Mouse (Mus musculus) monocyte, adult 5-6 weeks (primary cell): Measurements from ENCODE around the gene Limk2. TPM values are rescaled to one million over a fixed set of nuclear protein-coding genes. Genes with fewer than 3 reads are reported as not detected.

Source experiments
- ATAC-seq: fragments of 153-309, 156-312 bp; replicated peaks from 2 replicates; pipeline ENCODE4 v1.8.0; 2017; ENCODE audit warnings: mild to moderate bottlenecking; ENCODE audit not compliant: low TSS enrichment, insufficient number of reproducible peaks, severe bottlenecking, poor library complexity, low FRiP score
- total RNA-seq: library from RNA; stranded (forward); fragments of 200-1000, 200-491, 200-594 nt; gene quantifications from 3 replicates; pipeline ENCODE4 v1.2.3, GENCODE M21; 2017

Gene Limk2
- 19.9 to 43.2 TPM (median 21.4 TPM) in 3 replicates for total RNA-seq

GRCm38 (mm10) chr11:3408997-3409732, at the start of gene Limk2:
Limk2 (minus strand) TSS chr11:3409189.
- ATAC-seq, result peak; percentile 78

- ATAC-seq, result no peak
Measured at GRCm38 (mm10) chr11:3458428-3459104, 49.6 kb upstream of the Limk2 start.

GRCm38 (mm10) chr11:3456354-3456753, 47.4 kb upstream of the Limk2 start:
- ATAC-seq, result no peak

GRCm38 (mm10) chr11:3454506-3454905, 45.5 kb upstream of the Limk2 start:
- no peak for ATAC-seq

- ATAC-seq, result no peak
Measured at GRCm38 (mm10) chr11:3453467-3453866, 44.5 kb upstream of the Limk2 start.

- no peak for ATAC-seq
Measured at GRCm38 (mm10) chr11:3452769-3453168, 43.8 kb upstream of the Limk2 start.

- peak; percentile 94 for ATAC-seq
Measured at GRCm38 (mm10) chr11:3452167-3452639, 43.2 kb upstream of the Limk2 start, which contains the start of gene Rnf185. Rnf185 (minus strand) TSS chr11:3452363.

GRCm38 (mm10) chr11:3451701-3452163, 42.7 kb upstream of the Limk2 start:
- peak; percentile 32 for ATAC-seq

GRCm38 (mm10) chr11:3444875-3445274, 35.9 kb upstream of the Limk2 start:
- no peak for ATAC-seq

GRCm38 (mm10) chr11:3443091-3443490, 34.1 kb upstream of the Limk2 start:
- no peak for ATAC-seq

GRCm38 (mm10) chr11:3442677-3443076, 33.7 kb upstream of the Limk2 start:
- ATAC-seq, result no peak

GRCm38 (mm10) chr11:3441696-3442443, 32.9 kb upstream of the Limk2 start:
- ATAC-seq, result no peak

GRCm38 (mm10) chr11:3437621-3438020, 28.6 kb upstream of the Limk2 start:
- no peak for ATAC-seq

GRCm38 (mm10) chr11:3433809-3434208, 24.8 kb upstream of the Limk2 start:
- ATAC-seq, result no peak

- no peak for ATAC-seq
Measured at GRCm38 (mm10) chr11:3431976-3432603, 23.1 kb upstream of the Limk2 start.

- ATAC-seq, result peak; percentile 50; the same call in 1 of the 2 replicates
Measured at GRCm38 (mm10) chr11:3431515-3431914, 22.5 kb upstream of the Limk2 start.

- ATAC-seq, result no peak
Measured at GRCm38 (mm10) chr11:3428632-3429031, 19.6 kb upstream of the Limk2 start.

GRCm38 (mm10) chr11:3427697-3428230, 18.8 kb upstream of the Limk2 start:
- ATAC-seq, result no peak
